Mouse (Mus musculus): ENCODE measurements at regions not wholly inside any gene's neighbourhood (a gene's known extent, or its start where the extent isn't known, plus 50 kb on each side); places are given as distances from the start of the nearest gene placed in this dataset.

- no peak for TF ChIP-seq POLR2A (IDR thresholded peaks at IDR 0.05; ENCODE audit: insufficient read length, low read depth)
- no peak for TF ChIP-seq MYOD1 (IDR thresholded peaks at IDR 0.05; ENCODE audit: control insufficient read depth in 1 of 3, insufficient read length in 2 of 3, low read depth in 2 of 3)
- TF ChIP-seq USF1 (IDR thresholded peaks at IDR 0.05; ENCODE audit: low read depth): no peak
- TF ChIP-seq MYOG (IDR thresholded peaks at IDR 0.05; ENCODE audit: control insufficient read depth in 1 of 3, insufficient read depth in 1 of 3, insufficient read length in 2 of 3, low read depth in 2 of 3): no peak
- no peak for TF ChIP-seq REST (IDR thresholded peaks at IDR 0.05; ENCODE audit: insufficient read depth, insufficient read length)
- TF ChIP-seq MAX (IDR thresholded peaks at IDR 0.05; ENCODE audit: low read depth): no peak
- TF ChIP-seq E2F4 (IDR thresholded peaks at IDR 0.05; ENCODE audit: insufficient read depth): no peak
- TF ChIP-seq POLR2AphosphoS2 (IDR thresholded peaks at IDR 0.05; ENCODE audit: insufficient read length, low read depth): no peak
- no peak for TF ChIP-seq TCF12 (IDR thresholded peaks at IDR 0.05; ENCODE audit: insufficient read depth, poor library complexity, severe bottlenecking)
- no peak for TF ChIP-seq CEBPB (IDR thresholded peaks at IDR 0.05; ENCODE audit: insufficient read depth, poor library complexity, severe bottlenecking)
Observed at GRCm38 (mm10) chr8:34686371-34686770, 574.8 kb upstream of the Gm10131 start.
